Mouse (Mus musculus) forelimb bud, embryonic 11.5 days (tissue): ENCODE measurements around the gene Eif2b5.
A peak's percentile ranks its signal among the peaks of the same experiment; 100 is the strongest.

Experiments used
- DNase-seq: peaks from one replicate; pipeline ENCODE4 v3.0.0-alpha.2; 2012; ENCODE audit warnings: low read depth, low spot score

Eif2b5 gene

GRCm38 (mm10) chr16:20489233-20489632 is 9.4 kb upstream of the Eif2b5 start:
- DNase-seq, result no peak

GRCm38 (mm10) chr16:20490581-20490980 is 8.0 kb upstream of the Eif2b5 start:
- DNase-seq, result no peak

GRCm38 (mm10) chr16:20491301-20491700 is 7.3 kb upstream of the Eif2b5 start:
- DNase-seq, result no peak

GRCm38 (mm10) chr16:20493452-20493851 is 5.2 kb upstream of the Eif2b5 start:
- DNase-seq, result no peak

- peak; percentile 67 for DNase-seq
Measured at GRCm38 (mm10) chr16:20496671-20497600, 1.7 kb upstream of the Eif2b5 start.

- DNase-seq, result no peak
Measured at GRCm38 (mm10) chr16:20497980-20498676, 489 bp upstream of the Eif2b5 start.

DNA sequence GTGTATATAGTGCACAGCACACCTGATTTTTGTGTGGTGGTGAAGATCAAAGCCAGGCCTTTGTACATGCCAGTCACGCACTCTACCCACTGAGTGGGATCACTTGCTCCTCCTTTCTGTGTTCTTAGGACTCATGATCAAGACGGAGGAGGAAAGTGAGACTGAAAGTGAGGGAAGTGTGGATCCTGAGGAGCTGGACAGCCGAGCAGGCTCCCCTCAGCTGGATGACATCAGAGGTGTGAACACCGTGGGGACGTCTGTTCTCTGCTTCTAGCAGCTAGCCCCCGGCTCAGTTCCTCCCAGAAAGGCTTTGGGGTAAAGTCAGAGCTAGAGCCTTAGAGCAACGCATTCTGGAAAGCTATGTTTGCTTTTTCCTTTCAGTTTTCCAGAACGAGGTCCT is 7.4 kb downstream of the Eif2b5 start:
- DNase-seq, result no peak

- DNase-seq, result peak; percentile 41
Measured at GRCm38 (mm10) chr16:20509349-20509748, 10.7 kb downstream of the Eif2b5 start.

DNA sequence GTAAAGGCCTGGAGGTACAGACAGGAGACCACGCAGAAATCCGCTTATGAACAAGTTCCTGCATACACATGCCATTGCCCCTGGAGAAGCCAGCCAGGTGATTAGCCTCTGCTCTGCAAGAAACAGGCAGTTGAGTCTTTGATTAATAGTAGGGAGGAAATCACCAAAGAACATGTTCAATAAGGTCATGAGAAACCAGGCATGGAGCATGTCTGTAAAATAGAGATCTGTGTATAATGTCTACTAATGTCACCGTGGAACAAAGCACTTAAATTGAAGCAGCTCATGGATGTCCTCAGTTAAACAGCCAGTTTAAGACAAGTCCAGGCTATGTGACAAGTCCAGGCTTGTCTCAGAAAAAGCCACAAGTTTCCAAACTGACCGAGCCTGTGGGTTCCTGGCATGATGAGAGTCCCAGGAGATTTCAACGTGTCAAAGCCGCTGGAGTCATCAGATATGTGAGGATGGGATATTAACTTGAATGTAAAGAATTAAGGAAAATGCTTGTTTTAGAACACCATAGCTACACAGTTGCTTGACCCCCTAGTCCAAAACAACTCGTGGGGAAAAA is 12.7 kb downstream of the Eif2b5 start:
- no peak for DNase-seq

DNA sequence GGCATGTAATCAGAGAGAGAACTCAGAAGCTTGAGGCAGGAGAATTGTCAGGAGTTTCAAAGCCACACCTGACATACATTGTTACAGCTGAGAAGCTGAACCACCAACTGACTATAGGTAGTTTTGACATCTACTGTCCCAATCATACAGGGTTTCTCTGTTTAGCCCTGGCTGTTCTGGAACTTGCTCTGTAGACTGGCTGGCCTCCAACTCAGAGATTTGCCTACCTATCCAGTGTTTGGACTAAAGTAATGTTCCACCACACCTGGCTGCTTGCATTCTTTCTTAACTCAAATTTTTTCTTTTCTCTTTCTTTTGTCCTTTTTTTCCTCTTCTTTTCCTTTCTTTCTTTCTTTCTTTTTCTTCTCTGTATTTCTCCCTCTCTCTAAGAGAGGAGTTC is 17.4 kb downstream of the Eif2b5 start:
- no peak for DNase-seq

- peak; percentile 84 for DNase-seq
Measured at GRCm38 (mm10) chr16:20516726-20517201, 18.1 kb downstream of the Eif2b5 start, which contains the start of gene Dvl3. Dvl3 (plus strand) TSS chr16:20516982.

DNA sequence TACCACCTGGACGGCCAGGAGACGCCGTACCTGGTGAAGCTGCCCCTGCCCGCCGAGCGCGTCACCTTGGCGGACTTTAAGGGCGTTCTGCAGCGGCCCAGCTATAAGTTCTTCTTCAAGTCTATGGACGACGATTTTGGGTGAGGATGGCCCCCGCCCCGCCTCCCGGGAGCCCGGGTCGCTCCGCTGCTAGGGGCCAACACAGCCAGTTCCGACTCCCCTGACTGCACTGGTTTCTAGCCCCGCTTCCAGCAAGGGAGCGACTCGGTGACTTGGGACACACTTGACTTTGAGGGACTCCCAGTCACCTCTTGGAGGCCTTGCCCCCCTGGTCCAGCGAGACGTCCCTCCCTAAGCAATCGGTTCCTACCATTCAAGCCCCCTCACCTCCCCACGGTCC is 18.6 kb downstream of the Eif2b5 start:
- no peak for DNase-seq

DNA sequence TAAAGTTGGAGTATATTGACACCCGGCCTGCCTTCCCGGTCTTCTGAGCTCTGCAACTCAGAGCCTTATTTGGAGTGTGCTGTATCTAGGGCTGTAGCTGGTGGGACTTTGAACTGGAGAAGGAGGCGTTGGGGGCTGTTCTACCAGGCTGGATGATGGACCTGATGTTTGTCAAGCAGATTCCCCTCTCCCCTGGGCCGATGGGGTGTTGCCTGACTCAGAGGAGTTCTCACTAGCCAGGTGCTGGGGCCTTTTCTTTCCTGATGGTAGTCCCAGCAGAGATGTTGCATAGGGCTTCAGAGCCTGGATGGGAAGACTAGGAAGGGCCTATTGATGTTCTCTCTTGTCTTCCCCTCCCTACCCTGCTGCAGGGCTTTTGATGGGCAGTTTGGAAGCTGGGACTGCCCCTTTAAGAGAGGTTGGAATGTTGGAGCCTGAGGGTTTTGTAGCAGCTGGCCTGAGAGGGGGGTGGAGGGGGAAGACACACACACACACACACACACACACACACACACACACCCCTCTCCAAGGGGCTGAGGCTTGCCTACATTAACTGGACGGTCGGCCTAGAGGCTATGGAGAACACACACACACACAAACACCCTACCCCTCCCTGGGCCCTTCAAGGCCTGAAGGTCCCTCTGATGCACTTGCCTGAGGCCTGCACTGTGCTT is 19.2 kb downstream of the Eif2b5 start:
- peak; percentile 49 for DNase-seq

DNA sequence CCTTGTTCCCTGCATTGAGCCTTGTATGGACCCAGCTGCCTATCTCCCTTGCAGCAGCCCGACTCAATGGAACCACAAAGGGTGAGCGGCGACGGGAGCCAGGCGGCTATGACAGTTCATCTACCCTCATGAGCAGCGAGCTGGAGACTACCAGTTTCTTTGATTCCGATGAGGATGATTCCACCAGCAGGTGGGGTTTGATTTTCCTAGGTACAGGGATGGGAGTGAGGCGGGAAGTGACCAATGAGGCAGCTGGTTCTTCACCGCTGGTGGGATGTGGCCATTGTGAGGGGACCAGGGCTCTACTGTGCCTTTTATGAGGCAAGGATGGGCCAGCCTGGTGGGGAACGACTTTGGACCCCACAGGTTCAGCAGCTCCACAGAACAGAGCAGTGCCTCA is 25.3 kb downstream of the Eif2b5 start:
- DNase-seq, result no peak

GRCm38 (mm10) chr16:20528779-20529178 is 30.2 kb downstream of the Eif2b5 start:
- DNase-seq, result no peak

- no peak for DNase-seq
Measured at GRCm38 (mm10) chr16:20529375-20529774, 30.8 kb downstream of the Eif2b5 start.

GRCm38 (mm10) chr16:20530941-20531340 is 32.3 kb downstream of the Eif2b5 start:
- DNase-seq, result no peak

DNA sequence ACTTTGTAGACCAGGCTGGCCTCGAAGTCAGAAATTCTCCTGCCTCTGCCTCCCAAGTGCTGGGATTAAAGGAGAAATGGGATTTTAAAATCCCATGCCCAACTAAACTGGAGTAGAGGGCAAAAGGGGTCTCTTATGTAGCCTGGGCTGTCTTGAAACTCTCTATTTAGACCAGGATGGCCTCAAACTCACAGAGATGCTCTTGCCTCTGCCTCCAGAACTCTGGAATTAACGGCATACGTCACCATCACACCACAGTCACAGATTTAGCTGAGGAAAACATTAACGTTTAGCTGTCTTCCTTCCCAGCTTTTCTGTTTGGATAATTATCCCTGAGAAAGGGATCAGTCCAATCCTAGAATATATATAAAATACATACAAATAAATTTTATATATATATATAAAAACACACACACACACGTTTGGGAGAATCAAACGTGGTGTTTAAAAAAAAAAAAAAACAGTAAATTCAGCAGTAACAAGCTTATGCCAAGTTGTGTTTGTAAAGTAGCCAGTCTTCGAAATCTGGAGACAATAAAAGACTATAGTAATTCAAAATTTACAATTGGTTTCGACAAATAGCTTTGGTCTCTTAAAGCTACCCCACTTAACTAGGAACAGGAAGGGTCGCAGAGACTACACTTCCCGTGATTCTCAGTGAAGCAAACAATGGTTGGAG is 36.1 kb downstream of the Eif2b5 start:
- no peak for DNase-seq

DNA sequence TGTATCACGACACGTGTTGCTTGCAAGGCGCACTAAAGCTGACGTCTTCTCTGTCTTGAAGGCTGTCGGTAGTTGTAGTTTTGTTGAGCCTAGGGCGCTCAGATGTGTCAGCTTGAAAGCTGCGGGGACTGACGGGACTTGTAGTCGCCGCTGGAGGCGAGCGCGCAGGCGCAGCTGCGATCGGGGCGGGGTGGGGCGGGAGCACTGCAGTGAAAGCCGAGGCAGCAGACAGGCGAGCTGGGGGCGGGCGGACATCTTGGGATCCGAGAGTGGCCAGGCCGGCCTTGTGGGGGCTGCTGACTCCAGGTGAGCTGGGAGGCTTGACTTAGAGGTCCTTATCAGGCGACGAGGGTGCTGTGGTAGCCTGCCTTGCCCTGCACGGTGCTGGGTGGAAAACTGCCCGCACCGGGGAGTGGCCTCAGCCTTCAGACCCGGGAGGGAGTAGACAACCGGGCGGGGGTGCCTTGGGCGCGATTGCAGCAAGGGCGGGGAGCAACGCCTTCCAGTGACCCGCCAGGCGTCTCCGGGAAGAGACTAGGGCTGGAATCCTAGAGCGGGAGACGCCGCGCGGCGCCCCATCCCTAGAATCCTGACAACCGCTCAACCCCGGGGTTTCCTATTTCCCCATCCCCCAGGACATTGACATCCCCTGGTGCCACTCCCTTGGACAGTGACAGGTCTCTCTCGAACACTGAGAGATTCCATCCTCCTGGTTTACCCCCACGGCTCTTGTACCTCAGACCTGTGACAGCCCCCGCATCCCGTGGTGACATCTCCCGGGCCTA is 36.9 kb downstream of the Eif2b5 start, which contains the start of gene Ap2m1:
Gene Ap2m1 (plus strand): TSS at position 183 of the 785 bp plus-strand sequence.
- peak; percentile 99 for DNase-seq

DNA sequence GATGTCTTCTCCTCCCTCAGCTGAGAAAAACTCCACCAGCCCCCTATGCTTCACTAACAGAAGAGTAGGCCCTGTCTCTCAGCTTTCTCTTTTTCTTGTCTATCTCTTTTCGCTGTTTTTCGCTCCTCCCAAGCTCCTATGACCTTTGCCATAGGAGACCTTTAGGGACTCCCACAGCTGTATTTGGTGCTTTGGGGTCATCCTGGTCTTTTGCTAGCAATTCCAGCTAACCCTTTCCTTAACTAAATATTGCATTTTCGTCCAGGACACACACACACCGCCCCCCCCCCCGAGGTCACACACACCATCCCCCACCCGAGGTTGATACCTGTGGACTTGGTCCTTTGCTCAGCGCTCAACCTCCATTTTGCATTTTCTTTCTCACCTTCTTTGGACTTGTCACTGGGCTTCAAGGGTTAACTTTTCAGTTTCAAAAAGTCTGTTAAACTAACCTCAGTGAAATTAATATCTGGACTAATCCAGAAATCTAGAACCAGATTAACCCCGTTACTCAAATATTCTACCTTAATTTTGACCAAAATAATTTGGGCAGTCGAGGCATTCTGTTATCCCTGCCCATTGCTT is 37.6 kb downstream of the Eif2b5 start:
- DNase-seq, result no peak
